Mouse (Mus musculus) CH12.LX (cell line): ENCODE measurements around the gene Mmp15. TPM values are rescaled to one million over a fixed set of nuclear protein-coding genes. Genes with fewer than 3 reads are reported as not detected.

Experiments used
- DNase-seq: peaks from one replicate; pipeline ENCODE4 v3.0.0-alpha.2; 2013; ENCODE audit errors: extremely low read depth
- H3K27ac ChIP-seq: 2 replicates; pipeline ENCODE4 v1.5.1; 2012; ENCODE audit warnings: low read depth, mild to moderate bottlenecking, control low read depth, moderate library complexity; ENCODE audit not compliant: insufficient read depth
- H3K27me3 ChIP-seq: replicated peaks from 2 replicates; pipeline ENCODE3; 2012; ENCODE audit warnings: inconsistent platforms
- H3K36me3 ChIP-seq, 2 experiments: replicated peaks in 1 of 2; 2 replicates each; pipeline versions ENCODE3 to v1.6.1; 2012; ENCODE audit warnings: inconsistent platforms in 1 of 2, low read length in 1 of 2, mild to moderate bottlenecking in 1 of 2, mixed read lengths in 1 of 2, moderate library complexity in 1 of 2; ENCODE audit not compliant: control insufficient read depth in 1 of 2, insufficient read depth in 1 of 2
- H3K4me1 ChIP-seq, 2 experiments: 2 replicates each; pipeline ENCODE4 v1.6.1; 2012; ENCODE audit warnings: inconsistent platforms in 1 of 2, moderate library complexity in 1 of 2; ENCODE audit not compliant: insufficient read depth in 2 of 2, control insufficient read depth in 1 of 2
- H3K4me2 ChIP-seq: 2 replicates; pipeline ENCODE4 v1.6.1; 2012; ENCODE audit warnings: low read depth, mild to moderate bottlenecking, control low read depth; ENCODE audit not compliant: poor library complexity, insufficient read depth, severe bottlenecking
- H3K4me3 ChIP-seq, 3 experiments: fragments of 150-350 bp in 1 of 3; sonication (generic) in 1 of 3; replicated peaks in 1 of 3; 2 replicates each; pipeline versions ENCODE3 to v1.5.1; 2011 to 2012; ENCODE audit warnings: low read depth in 2 of 3, low read length in 2 of 3, mild to moderate bottlenecking in 2 of 3, moderate library complexity in 2 of 3, control low read depth in 1 of 3, improper control_type of control experiment in 1 of 3, inconsistent platforms in 1 of 3, mixed read lengths in 1 of 3; ENCODE audit not compliant: poor library complexity in 1 of 3
- H3K79me2 ChIP-seq: replicated peaks from 2 replicates; pipeline ENCODE4 v1.6.1; 2012; ENCODE audit warnings: mild to moderate bottlenecking, moderate library complexity; ENCODE audit not compliant: control insufficient read depth, poor library complexity, insufficient read depth, severe bottlenecking; ENCODE audit errors: extremely low read depth
- H3K9ac ChIP-seq: 2 replicates; pipeline ENCODE4 v1.6.1; 2012; ENCODE audit warnings: low read depth, mild to moderate bottlenecking, control low read depth, moderate library complexity; ENCODE audit not compliant: insufficient read depth
- H3K9me3 ChIP-seq: replicated peaks from 2 replicates; pipeline ENCODE3; 2012; ENCODE audit warnings: low read length, inconsistent platforms, mixed read lengths
- CHD2 ChIP-seq: IDR thresholded peaks from 2 replicates; pipeline ENCODE4 v1.6.1; 2011; ENCODE audit warnings: low read length, improper control_type of control experiment
- CTCF ChIP-seq, 2 experiments: IDR thresholded peaks in 1 of 2; conservative IDR thresholded peaks in 1 of 2; 2 replicates each; pipeline ENCODE4 v1.5.1; 2011 to 2012; ENCODE audit warnings: low read depth in 2 of 2, low read length in 2 of 2, improper control_type of control experiment in 1 of 2, inconsistent platforms in 1 of 2, mild to moderate bottlenecking in 1 of 2, moderate library complexity in 1 of 2
- ELF1 ChIP-seq: IDR thresholded peaks from 2 replicates; pipeline ENCODE4 v1.6.1; 2014; ENCODE audit warnings: low read depth, mild to moderate bottlenecking, inconsistent platforms, low read length, improper control_type of control experiment
- GABPA ChIP-seq: IDR thresholded peaks from 2 replicates; pipeline ENCODE4 v1.6.1; 2012; ENCODE audit warnings: low read depth, low read length, improper control_type of control experiment, inconsistent platforms; ENCODE audit not compliant: insufficient replicate concordance
- IRF4 ChIP-seq: IDR thresholded peaks from 2 replicates; pipeline ENCODE4 v1.6.1; 2014; ENCODE audit warnings: low read depth, mild to moderate bottlenecking, inconsistent platforms, low read length, improper control_type of control experiment
- JUN ChIP-seq: IDR thresholded peaks from 2 replicates; pipeline ENCODE4 v1.6.1; 2011; ENCODE audit warnings: low read depth, mild to moderate bottlenecking, low read length, improper control_type of control experiment, moderate library complexity; ENCODE audit not compliant: insufficient read depth
- JUND ChIP-seq: conservative IDR thresholded peaks from 2 replicates; pipeline ENCODE4 v1.6.1; 2011; ENCODE audit warnings: low read depth, low read length, improper control_type of control experiment
- MAFK ChIP-seq: IDR thresholded peaks from 2 replicates; pipeline ENCODE4 v1.6.1; 2011; ENCODE audit warnings: low read length, improper control_type of control experiment; ENCODE audit not compliant: insufficient replicate concordance
- MEF2A ChIP-seq: IDR thresholded peaks from 2 replicates; pipeline ENCODE4 v1.6.1; 2014; ENCODE audit warnings: low read depth, mild to moderate bottlenecking, inconsistent platforms, low read length, improper control_type of control experiment, borderline replicate concordance
- NELFE ChIP-seq: IDR thresholded peaks from 2 replicates; pipeline ENCODE4 v1.6.1; 2011; ENCODE audit warnings: low read depth, low read length, improper control_type of control experiment
- NRF1 ChIP-seq: IDR thresholded peaks from 2 replicates; pipeline ENCODE4 v1.6.1; 2014; ENCODE audit warnings: low read depth, mild to moderate bottlenecking, inconsistent platforms, low read length, improper control_type of control experiment, moderate library complexity
- POLR2A ChIP-seq: IDR thresholded peaks from 2 replicates; pipeline ENCODE4 v1.6.1; 2011; ENCODE audit warnings: low read depth, mild to moderate bottlenecking, improper control_type of control experiment, low read length
- POLR2AphosphoS2 ChIP-seq: IDR thresholded peaks from 2 replicates; pipeline ENCODE4 v1.6.1; 2011; ENCODE audit warnings: low read depth, low read length, improper control_type of control experiment
- UBTF ChIP-seq: IDR thresholded peaks from 2 replicates; pipeline ENCODE4 v1.6.1; 2012; ENCODE audit warnings: low read depth, mild to moderate bottlenecking, inconsistent platforms, low read length, improper control_type of control experiment, moderate library complexity
- USF1 ChIP-seq: IDR thresholded peaks from 2 replicates; pipeline ENCODE4 v1.6.1; 2014; ENCODE audit warnings: low read depth, mild to moderate bottlenecking, inconsistent platforms, low read length, improper control_type of control experiment
- ZC3H11A ChIP-seq: IDR thresholded peaks from 2 replicates; pipeline ENCODE4 v1.6.1; 2012; ENCODE audit warnings: low read depth, mild to moderate bottlenecking, inconsistent platforms, low read length, improper control_type of control experiment
- ZKSCAN1 ChIP-seq: IDR thresholded peaks from 2 replicates; pipeline ENCODE4 v1.6.1; 2012; ENCODE audit warnings: low read depth, inconsistent platforms, low read length, improper control_type of control experiment, borderline replicate concordance
- ZNF384 ChIP-seq: IDR thresholded peaks from 2 replicates; pipeline ENCODE4 v1.6.1; 2012; ENCODE audit warnings: low read depth, low read length, improper control_type of control experiment, inconsistent platforms
- dilution Hi-C: fragments of 300-500 bp; cut with MboI; formaldehyde crosslinking; loops from 2 replicates; pipeline ENCODE4 v1.14.3; 2020; ENCODE audit warnings: low sequenced_read_pairs; ENCODE audit not compliant: extremely low pct_unique_long_range_greater_than_20kb, extremely low pct_ligation_motif_present
- in situ Hi-C: fragments of 300-500 bp; cut with MboI; formaldehyde crosslinking; loops from 3 replicates; pipeline ENCODE4 v1.14.3; 2019; ENCODE audit warnings: low sequenced_read_pairs, low pct_ligation_motif_present, low pct_unique_long_range_greater_than_20kb, mixed read lengths
- polyA plus RNA-seq: library from polyadenylated mRNA; unstranded; fragments of >175 nt; gene quantifications from 2 replicates; pipeline ENCODE4 v1.2.1, GENCODE M21; 2012; ENCODE audit warnings: low read depth; ENCODE audit not compliant: insufficient read length
- total RNA-seq, 2 experiments: library from RNA; depleted of rRNA; stranded (reverse); fragments of 300-350 nt in 1 of 2; fragments of >200 nt in 1 of 2; gene quantifications; 2 replicates each; pipeline ENCODE4 v1.2.3; 2012 to 2014

The Mmp15 gene
- total and polyA plus RNA-seq, 3 experiments = 0.04 to 0.44 TPM; not detected in 1

- Histone ChIP-seq H3K4me3 (no peak overlapping the region), H3K9me3 (no peaks in the 10 kb centered on the region), H3K4me1 (no peaks in the 10 kb centered on the region; a peak in 1 of 4 replicates), H3K27me3 (peaks cover 2% of the 10 kb centered on the region)
- in situ Hi-C loops = no loop called here
- dilution Hi-C loops = no loop called here
- TF ChIP-seq USF1 (no peak), ZNF384 (no peak), NELFE (no peak), CTCF (conservative IDR thresholded peaks at IDR 0.05 in 1 of 2, IDR thresholded peaks at IDR 0.05 in 1 of 2; ENCODE audit: low read depth in 2 of 2, low read length in 2 of 2) (no peak), NRF1 (no peak), JUN (no peak), JUND (no peak), ZC3H11A (no peak), GABPA (no peak), ELF1 (no peak)
- TF ChIP-seq, all 38 proteins: peak for 0
- no peak for DNase-seq
- H3K79me2 ChIP-seq = no peaks in the 10 kb centered on the region
- H3K4me2 ChIP-seq = no peak overlapping the region
- H3K9ac ChIP-seq = no peak overlapping the region
- peaks cover 33 to 55% of the 10 kb centered on the region in 2 experiments for H3K36me3 ChIP-seq
- no peak overlapping the region for H3K27ac ChIP-seq
These were observed 27.4 kb upstream of the Mmp15 start for GRCm38 (mm10) chr8:95324646-95325045.

DNA sequence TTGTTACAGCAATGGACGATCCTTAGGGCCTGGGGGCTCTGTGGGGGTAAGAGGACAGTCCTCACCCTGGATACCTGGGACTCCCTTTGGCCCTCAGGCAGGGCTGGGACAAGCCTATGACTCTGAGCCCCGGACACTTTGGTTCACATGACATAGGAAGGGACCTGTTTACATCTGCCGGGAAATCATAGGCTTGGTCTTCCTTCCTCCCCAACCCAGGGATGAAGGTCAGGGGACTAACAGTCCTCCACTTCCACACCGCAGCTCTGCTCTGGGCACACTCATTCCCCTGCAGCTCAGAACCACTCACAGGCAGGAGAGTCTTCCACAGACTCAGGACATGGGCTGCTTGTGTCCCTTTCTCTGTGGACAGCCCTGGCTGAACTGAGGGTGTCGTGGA lies 25.2 kb upstream of the Mmp15 start:
- in situ Hi-C loops = no loop called here
- TF ChIP-seq POLR2A = no peak
- no peak for TF ChIP-seq ZKSCAN1
- no peak for TF ChIP-seq UBTF
- no peak for TF ChIP-seq IRF4
- TF ChIP-seq GABPA = no peak
- no peak for TF ChIP-seq CHD2
- TF ChIP-seq MAFK = no peak
- TF ChIP-seq NRF1 = no peak
- TF ChIP-seq CTCF (conservative IDR thresholded peaks at IDR 0.05 in 1 of 2, IDR thresholded peaks at IDR 0.05 in 1 of 2; ENCODE audit: low read depth in 2 of 2, low read length in 2 of 2) = no peak
- TF ChIP-seq ZC3H11A = no peak
- no peak for TF ChIP-seq POLR2AphosphoS2
- no peak for TF ChIP-seq MEF2A
- TF ChIP-seq ZNF384 = no peak
- TF ChIP-seq, all 38 proteins: peak for 0
- DNase-seq = no peak
- Histone ChIP-seq H3K36me3 (peaks cover 34 to 59% of the 10 kb centered on the region in 2 experiments), H3K4me3 (no peak overlapping the region), H3K27ac (no peak overlapping the region), H3K9ac (no peak overlapping the region), H3K4me2 (no peak overlapping the region), H3K4me1 (peaks cover 0 to 10% of the 10 kb centered on the region in 2 experiments; a peak in 2 of 4 replicates), H3K9me3 (no peaks in the 10 kb centered on the region), H3K27me3 (no peaks in the 10 kb centered on the region), H3K79me2 (peaks cover 2% of the 10 kb centered on the region; the same call in 1 of the 2 replicates)
- dilution Hi-C loops = no loop called here
